Mouse (Mus musculus): ENCODE measurements at regions not wholly inside any gene's neighbourhood (a gene's known extent, or its start where the extent isn't known, plus 50 kb on each side); places are given as distances from the start of the nearest gene placed in this dataset.

- DNase-seq (ENCODE audit: low read depth, low spot score), result no peak
- Histone ChIP-seq H3K27me3 (ENCODE audit: control insufficient read depth, insufficient read depth, low read length, poor library complexity, severe bottlenecking) (no peaks in the 10 kb centered on the region), H3K36me3 (ENCODE audit: control insufficient read depth, insufficient read depth, low read length, poor library complexity, severe bottlenecking) (no peaks in the 10 kb centered on the region)
Measured at GRCm38 (mm10) chr6:84514623-84515022, 79.1 kb downstream of the Cyp26b1 start.

- Histone ChIP-seq H3K27me3 (ENCODE audit: control insufficient read depth, insufficient read depth, low read length, poor library complexity, severe bottlenecking) (no peaks in the 10 kb centered on the region), H3K36me3 (ENCODE audit: control insufficient read depth, insufficient read depth, low read length, poor library complexity, severe bottlenecking) (no peaks in the 10 kb centered on the region)
- DNase-seq (ENCODE audit: low read depth, low spot score), result no peak
Measured at GRCm38 (mm10) chr6:84508598-84508997, 85.1 kb downstream of the Cyp26b1 start.

GRCm38 (mm10) chr6:84506675-84507074 lies 87.0 kb downstream of the Cyp26b1 start:
- Histone ChIP-seq H3K36me3 (ENCODE audit: control insufficient read depth, insufficient read depth, low read length, poor library complexity, severe bottlenecking) (no peaks in the 10 kb centered on the region), H3K27me3 (ENCODE audit: control insufficient read depth, insufficient read depth, low read length, poor library complexity, severe bottlenecking) (no peaks in the 10 kb centered on the region)
- DNase-seq (ENCODE audit: low read depth, low spot score), result no peak

- Histone ChIP-seq H3K36me3 (ENCODE audit: control insufficient read depth, insufficient read depth, low read length, poor library complexity, severe bottlenecking) (no peaks in the 10 kb centered on the region), H3K27me3 (ENCODE audit: control insufficient read depth, insufficient read depth, low read length, poor library complexity, severe bottlenecking) (no peaks in the 10 kb centered on the region)
- DNase-seq (ENCODE audit: low read depth, low spot score), result no peak
Measured at GRCm38 (mm10) chr6:84500255-84500886, 93.3 kb downstream of the Cyp26b1 start.

- no peaks in the 10 kb centered on the region for H3K27me3 ChIP-seq (ENCODE audit: control insufficient read depth, insufficient read depth, low read length, poor library complexity, severe bottlenecking)
- no peak for DNase-seq (ENCODE audit: low read depth, low spot score)
Measured at GRCm38 (mm10) chr6:84498076-84498475, 95.6 kb downstream of the Cyp26b1 start.

GRCm38 (mm10) chr6:84493676-84494075 lies 100.0 kb downstream of the Cyp26b1 start:
- H3K36me3 ChIP-seq (ENCODE audit: control insufficient read depth, insufficient read depth, low read length, poor library complexity, severe bottlenecking), result no peaks in the 10 kb centered on the region
- DNase-seq (ENCODE audit: low read depth, low spot score), result no peak
- no peaks in the 10 kb centered on the region for H3K27me3 ChIP-seq (ENCODE audit: control insufficient read depth, insufficient read depth, low read length, poor library complexity, severe bottlenecking)

More at GRCm38 (mm10) chr6:84498076-84498475, 95.6 kb downstream of the Cyp26b1 start:
- H3K36me3 ChIP-seq (ENCODE audit: control insufficient read depth, insufficient read depth, low read length, poor library complexity, severe bottlenecking), result no peaks in the 10 kb centered on the region

GRCm38 (mm10) chr6:84493169-84493568 lies 100.5 kb downstream of the Cyp26b1 start:
- Histone ChIP-seq H3K27me3 (ENCODE audit: control insufficient read depth, insufficient read depth, low read length, poor library complexity, severe bottlenecking) (no peaks in the 10 kb centered on the region), H3K36me3 (ENCODE audit: control insufficient read depth, insufficient read depth, low read length, poor library complexity, severe bottlenecking) (no peaks in the 10 kb centered on the region)
- DNase-seq (ENCODE audit: low read depth, low spot score), result no peak

GRCm38 (mm10) chr6:84492594-84492993 lies 101.1 kb downstream of the Cyp26b1 start:
- DNase-seq (ENCODE audit: low read depth, low spot score), result no peak
- Histone ChIP-seq H3K36me3 (ENCODE audit: control insufficient read depth, insufficient read depth, low read length, poor library complexity, severe bottlenecking) (no peaks in the 10 kb centered on the region), H3K27me3 (ENCODE audit: control insufficient read depth, insufficient read depth, low read length, poor library complexity, severe bottlenecking) (no peaks in the 10 kb centered on the region)

GRCm38 (mm10) chr6:84491106-84491505 lies 102.6 kb downstream of the Cyp26b1 start:
- Histone ChIP-seq H3K36me3 (ENCODE audit: control insufficient read depth, insufficient read depth, low read length, poor library complexity, severe bottlenecking) (no peaks in the 10 kb centered on the region), H3K27me3 (ENCODE audit: control insufficient read depth, insufficient read depth, low read length, poor library complexity, severe bottlenecking) (no peaks in the 10 kb centered on the region)
- no peak for DNase-seq (ENCODE audit: low read depth, low spot score)

- H3K27me3 ChIP-seq (ENCODE audit: control insufficient read depth, insufficient read depth, low read length, poor library complexity, severe bottlenecking), result no peaks in the 10 kb centered on the region
- DNase-seq (ENCODE audit: low read depth, low spot score), result no peak
- no peaks in the 10 kb centered on the region for H3K36me3 ChIP-seq (ENCODE audit: control insufficient read depth, insufficient read depth, low read length, poor library complexity, severe bottlenecking)
Measured at GRCm38 (mm10) chr6:84481205-84481604, 112.5 kb downstream of the Cyp26b1 start.

- DNase-seq (ENCODE audit: low read depth, low spot score), result no peak
- Histone ChIP-seq H3K36me3 (ENCODE audit: control insufficient read depth, insufficient read depth, low read length, poor library complexity, severe bottlenecking) (no peaks in the 10 kb centered on the region), H3K27me3 (ENCODE audit: control insufficient read depth, insufficient read depth, low read length, poor library complexity, severe bottlenecking) (no peaks in the 10 kb centered on the region)
Measured at GRCm38 (mm10) chr6:84477072-84477471, 116.6 kb downstream of the Cyp26b1 start.

GRCm38 (mm10) chr6:84476466-84476865 lies 117.2 kb downstream of the Cyp26b1 start:
- DNase-seq (ENCODE audit: low read depth, low spot score), result no peak
- Histone ChIP-seq H3K27me3 (ENCODE audit: control insufficient read depth, insufficient read depth, low read length, poor library complexity, severe bottlenecking) (no peaks in the 10 kb centered on the region), H3K36me3 (ENCODE audit: control insufficient read depth, insufficient read depth, low read length, poor library complexity, severe bottlenecking) (no peaks in the 10 kb centered on the region)

- Histone ChIP-seq H3K27me3 (ENCODE audit: control insufficient read depth, insufficient read depth, low read length, poor library complexity, severe bottlenecking) (no peaks in the 10 kb centered on the region), H3K36me3 (ENCODE audit: control insufficient read depth, insufficient read depth, low read length, poor library complexity, severe bottlenecking) (no peaks in the 10 kb centered on the region)
- DNase-seq (ENCODE audit: low read depth, low spot score), result no peak
Measured at GRCm38 (mm10) chr6:84474835-84475234, 118.9 kb downstream of the Cyp26b1 start.

GRCm38 (mm10) chr6:84473171-84473570 lies 120.5 kb downstream of the Cyp26b1 start:
- Histone ChIP-seq H3K27me3 (ENCODE audit: control insufficient read depth, insufficient read depth, low read length, poor library complexity, severe bottlenecking) (no peaks in the 10 kb centered on the region), H3K36me3 (ENCODE audit: control insufficient read depth, insufficient read depth, low read length, poor library complexity, severe bottlenecking) (no peaks in the 10 kb centered on the region)
- no peak for DNase-seq (ENCODE audit: low read depth, low spot score)

- DNase-seq (ENCODE audit: low read depth, low spot score), result no peak
- Histone ChIP-seq H3K27me3 (ENCODE audit: control insufficient read depth, insufficient read depth, low read length, poor library complexity, severe bottlenecking) (no peaks in the 10 kb centered on the region), H3K36me3 (ENCODE audit: control insufficient read depth, insufficient read depth, low read length, poor library complexity, severe bottlenecking) (no peaks in the 10 kb centered on the region)
Measured at GRCm38 (mm10) chr6:84472287-84472686, 121.4 kb downstream of the Cyp26b1 start.

- no peak for DNase-seq (ENCODE audit: low read depth, low spot score)
- Histone ChIP-seq H3K27me3 (ENCODE audit: control insufficient read depth, insufficient read depth, low read length, poor library complexity, severe bottlenecking) (no peaks in the 10 kb centered on the region), H3K36me3 (ENCODE audit: control insufficient read depth, insufficient read depth, low read length, poor library complexity, severe bottlenecking) (no peaks in the 10 kb centered on the region)
Measured at GRCm38 (mm10) chr6:84467319-84467718, 126.4 kb downstream of the Cyp26b1 start.
